Mouse (Mus musculus) forebrain, embryonic 14.5 days (tissue): ENCODE results near the gene Slc30a5. TPM values are rescaled to one million over a fixed set of nuclear protein-coding genes. Genes with fewer than 3 reads are reported as not detected.
A peak's percentile ranks its signal among the peaks of the same experiment; 100 is the strongest.

Source experiments
- ATAC-seq: fragments of 200-750 bp; cut with Nextera tagmentation; 2 replicates; pipeline ENCODE4 v1.8.0; 2017; ENCODE audit warnings: mild to moderate bottlenecking, moderate library complexity
- DNase-seq: peaks from one replicate; pipeline ENCODE4 v3.0.0-alpha.2; 2015; ENCODE audit warnings: low spot score
- H3K27ac ChIP-seq: fragments of 300-500 bp; sonication (generic); 2 replicates; pipeline ENCODE4 v1.5.1; 2014; ENCODE audit warnings: low read depth, mild to moderate bottlenecking, control low read depth, low read length, moderate library complexity
- H3K27me3 ChIP-seq: fragments of 300-500 bp; sonication (generic); replicated peaks from 2 replicates; pipeline ENCODE4 v1.6.1; 2014; ENCODE audit warnings: low read length, control low read depth, mixed read lengths; ENCODE audit not compliant: control insufficient read depth, insufficient read depth
- H3K36me3 ChIP-seq: fragments of 300-500 bp; sonication (generic); 2 replicates; pipeline ENCODE4 v1.6.1; 2014; ENCODE audit warnings: low read length, control low read depth; ENCODE audit not compliant: control insufficient read depth, insufficient read depth
- H3K4me1 ChIP-seq: fragments of 300-500 bp; sonication (generic); 2 replicates; pipeline ENCODE4 v1.6.1; 2014; ENCODE audit warnings: antibody characterized with exemption, low read length, control low read depth; ENCODE audit not compliant: control insufficient read depth, insufficient read depth
- H3K4me2 ChIP-seq: fragments of 300-500 bp; sonication (generic); 2 replicates; pipeline ENCODE4 v1.6.1; 2014; ENCODE audit warnings: mild to moderate bottlenecking, control low read depth, low read length
- H3K4me3 ChIP-seq: fragments of 300-500 bp; sonication (generic); 2 replicates; pipeline ENCODE4 v1.5.1; 2014; ENCODE audit warnings: low read depth, low read length, control low read depth
- H3K9ac ChIP-seq: fragments of 300-500 bp; sonication (generic); 2 replicates; pipeline ENCODE4 v1.6.1; 2014; ENCODE audit warnings: mild to moderate bottlenecking, low read length, control low read depth, moderate library complexity
- H3K9me3 ChIP-seq: fragments of 300-500 bp; sonication (generic); replicated peaks from 2 replicates; pipeline ENCODE4 v1.6.1; 2016; ENCODE audit warnings: low read length, control low read depth, mixed read lengths; ENCODE audit not compliant: control insufficient read depth
- WGBS: fragments of 180-500 bp; shearing (Covaris S2); extraction: QIAGEN DNeasy Blood & Tissue Kit; methylation state at CpG from one replicate; pipeline ENCODE4 v1.1.7; 2014; 5-methylcytosine and 5-hydroxymethylcytosine counted together
- polyA plus RNA-seq: library from polyadenylated mRNA; unstranded; fragments of >200 nt; fragmentation: Nextera tagmentation; extraction: Ambion mirVana; gene quantifications from 2 replicates; pipeline ENCODE4 v1.2.1, GENCODE M21; 2014

Gene Slc30a5
- polyA plus RNA-seq, 1 experiment from 2014 or later = 35.8 TPM

DNA sequence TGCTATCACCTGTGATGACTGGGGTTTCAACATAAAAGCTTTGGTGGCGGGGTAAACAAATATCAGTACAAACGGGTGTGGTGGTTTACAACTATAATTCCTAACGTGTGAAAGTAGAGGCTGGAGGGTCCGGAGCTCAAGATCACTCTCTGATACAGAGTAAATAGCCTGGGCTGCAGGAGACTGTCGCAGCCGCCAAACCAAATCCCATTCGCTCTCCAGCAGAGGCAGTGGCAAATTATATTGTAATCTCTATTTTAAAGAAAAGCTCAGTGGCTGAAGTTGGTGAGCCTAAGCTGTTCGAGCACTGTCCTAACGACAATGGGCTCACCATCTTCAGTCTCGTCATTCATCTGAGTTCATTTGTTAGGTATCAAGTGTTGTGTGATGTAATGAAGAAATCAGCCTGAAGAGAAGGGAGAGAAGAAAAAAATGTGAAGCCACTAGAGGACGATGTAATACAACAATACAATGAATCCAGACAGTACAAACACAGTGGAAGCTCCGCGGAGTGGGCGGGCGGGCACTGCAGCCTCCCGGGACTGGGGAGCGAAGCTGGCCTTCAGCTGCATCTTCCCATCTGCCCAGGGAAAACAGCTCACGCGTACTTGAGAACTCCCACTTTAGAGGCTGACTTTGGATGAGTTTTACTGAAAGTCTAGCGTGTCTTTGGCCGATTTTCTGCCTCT, 13.8 kb upstream of the Slc30a5 start:
- Histone ChIP-seq H3K4me1 (no peaks in the 10 kb centered on the region), H3K36me3 (no peaks in the 10 kb centered on the region), H3K4me2 (peak overlapping the region; percentile 18; the same call in 1 of the 2 replicates), H3K9me3 (no peaks in the 10 kb centered on the region), H3K27me3 (no peaks in the 10 kb centered on the region), H3K9ac (no peak overlapping the region), H3K4me3 (no peak overlapping the region), H3K27ac (no peak overlapping the region)
- DNase-seq = peak; percentile 49
- peak; percentile 72; the same call in 1 of the 2 replicates for ATAC-seq
- 46% methylated on average over 21 of the region's 21 CpGs for WGBS

DNA sequence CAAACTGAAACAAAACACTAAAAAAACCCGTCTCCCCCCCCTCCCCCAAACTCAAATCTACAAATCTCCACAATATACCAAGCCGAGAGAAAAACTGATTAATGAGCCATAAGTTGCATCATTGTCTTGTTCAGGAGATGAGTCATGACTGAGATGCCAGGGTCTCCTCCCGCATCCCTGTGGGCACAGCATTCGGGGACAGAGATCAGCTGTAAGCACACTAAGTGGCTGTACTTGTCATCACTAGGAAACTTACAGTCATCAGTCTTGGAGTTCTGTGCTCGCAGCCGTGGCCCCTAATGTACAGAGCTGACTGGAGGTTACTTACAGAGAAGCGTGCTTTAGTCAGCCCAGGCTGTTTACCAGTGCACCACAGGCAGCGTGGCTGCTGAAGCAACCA, 13.0 kb upstream of the Slc30a5 start:
- H3K27me3 ChIP-seq = no peaks in the 10 kb centered on the region
- H3K4me2 ChIP-seq = no peak overlapping the region
- no peak overlapping the region for H3K9ac ChIP-seq
- no peaks in the 10 kb centered on the region for H3K4me1 ChIP-seq
- no peaks in the 10 kb centered on the region for H3K9me3 ChIP-seq
- H3K4me3 ChIP-seq = no peak overlapping the region
- ATAC-seq = no peak
- H3K27ac ChIP-seq = no peak overlapping the region
- no peaks in the 10 kb centered on the region for H3K36me3 ChIP-seq
- WGBS = 86% methylated on average over 8 of the region's 8 CpGs
- no peak for DNase-seq

DNA sequence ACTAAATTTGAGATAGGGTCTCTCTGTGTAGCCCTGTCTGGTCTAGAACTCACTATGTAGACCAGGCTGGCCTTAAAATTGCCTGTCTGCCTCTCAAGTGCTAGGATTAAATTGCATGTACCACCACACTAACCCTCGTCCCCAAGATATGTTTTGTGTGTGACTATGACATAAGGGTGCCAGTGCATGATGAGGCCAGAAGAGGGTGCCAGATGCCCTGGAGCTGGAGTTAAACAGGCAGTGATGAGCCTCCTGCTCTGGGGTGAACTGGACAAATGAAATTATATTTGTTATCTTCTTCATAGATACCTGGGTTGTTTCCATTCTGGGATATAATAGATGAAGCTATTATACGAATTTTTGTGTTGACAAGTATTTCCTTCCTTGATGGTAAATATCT, 10.7 kb upstream of the Slc30a5 start:
- no peaks in the 10 kb centered on the region for H3K9me3 ChIP-seq
- DNase-seq = peak; percentile 18
- H3K27ac ChIP-seq = no peak overlapping the region
- H3K4me2 ChIP-seq = no peak overlapping the region
- H3K36me3 ChIP-seq = no peaks in the 10 kb centered on the region
- no peak overlapping the region for H3K9ac ChIP-seq
- no peaks in the 10 kb centered on the region for H3K27me3 ChIP-seq
- H3K4me3 ChIP-seq = no peak overlapping the region
- ATAC-seq = no peak
- no peaks in the 10 kb centered on the region for H3K4me1 ChIP-seq
- 70% methylated on average over 2 of the region's 2 CpGs for WGBS

- H3K27me3 ChIP-seq = no peaks in the 10 kb centered on the region
- no peak overlapping the region for H3K27ac ChIP-seq
- DNase-seq (no peak), ATAC-seq (no peak)
- no peaks in the 10 kb centered on the region for H3K4me1 ChIP-seq
- no peak overlapping the region for H3K9ac ChIP-seq
- H3K4me3 ChIP-seq = no peak overlapping the region
- 75% methylated on average over 7 of the region's 7 CpGs for WGBS
- no peaks in the 10 kb centered on the region for H3K36me3 ChIP-seq
- no peaks in the 10 kb centered on the region for H3K9me3 ChIP-seq
- no peak overlapping the region for H3K4me2 ChIP-seq
Observed at GRCm38 (mm10) chr13:100843016-100843725, 9.9 kb upstream of the Slc30a5 start.

DNA sequence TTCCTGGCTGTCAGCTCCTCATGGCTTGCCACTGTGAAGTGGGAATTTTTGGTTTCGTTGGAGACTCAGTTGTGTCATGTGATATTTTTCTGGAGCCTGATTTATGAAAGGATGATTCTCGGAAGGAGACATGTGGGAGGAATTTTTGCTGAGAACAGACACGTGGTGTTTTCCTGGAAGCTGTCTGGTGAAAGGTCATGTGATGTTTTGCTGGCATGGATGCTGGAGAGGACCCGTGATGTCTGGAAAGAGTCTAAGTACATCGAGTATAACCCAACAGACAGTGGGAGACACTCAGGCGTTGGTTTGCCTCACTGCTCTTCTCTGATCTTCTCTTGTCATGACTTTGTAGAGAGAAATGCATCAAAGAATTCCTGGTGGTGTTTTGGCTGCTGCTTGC, 8.5 kb upstream of the Slc30a5 start:
- Histone ChIP-seq H3K4me2 (no peak overlapping the region), H3K4me1 (no peaks in the 10 kb centered on the region), H3K27me3 (no peaks in the 10 kb centered on the region), H3K27ac (no peak overlapping the region), H3K36me3 (no peaks in the 10 kb centered on the region), H3K9me3 (no peaks in the 10 kb centered on the region), H3K4me3 (no peak overlapping the region), H3K9ac (no peak overlapping the region)
- WGBS = 81% methylated on average over 6 of the region's 6 CpGs
- DNase-seq (no peak), ATAC-seq (no peak)

GRCm38 (mm10) chr13:100834777-100835176, 1.6 kb upstream of the Slc30a5 start:
- no peak overlapping the region for H3K4me3 ChIP-seq
- H3K4me2 ChIP-seq = no peak overlapping the region
- ATAC-seq (no peak), DNase-seq (no peak)
- no peaks in the 10 kb centered on the region for H3K36me3 ChIP-seq
- H3K4me1 ChIP-seq = peaks cover 14% of the 10 kb centered on the region
- no peaks in the 10 kb centered on the region for H3K27me3 ChIP-seq
- H3K9ac ChIP-seq = no peak overlapping the region
- H3K9me3 ChIP-seq = no peaks in the 10 kb centered on the region
- H3K27ac ChIP-seq = no peak overlapping the region

- Histone ChIP-seq H3K27me3 (no peaks in the 10 kb centered on the region), H3K9me3 (no peaks in the 10 kb centered on the region), H3K36me3 (no peaks in the 10 kb centered on the region), H3K4me1 (peaks cover 14% of the 10 kb centered on the region), H3K27ac (no peak overlapping the region), H3K9ac (no peak overlapping the region), H3K4me2 (peak overlapping the region; percentile 81), H3K4me3 (peak overlapping the region; percentile 94; the same call in 1 of the 2 replicates)
- 58% methylated on average over 6 of the region's 6 CpGs for WGBS
- DNase-seq (no peak), ATAC-seq (no peak)
Observed at GRCm38 (mm10) chr13:100833640-100834002, 394 bp upstream of the Slc30a5 start.

- Histone ChIP-seq H3K4me1 (peaks cover 14% of the 10 kb centered on the region), H3K27me3 (no peaks in the 10 kb centered on the region), H3K4me3 (peak overlapping the region; percentile 94), H3K27ac (no peak overlapping the region), H3K9ac (peak overlapping the region; percentile 94), H3K36me3 (peaks cover 9% of the 10 kb centered on the region; the same call in 1 of the 2 replicates), H3K9me3 (no peaks in the 10 kb centered on the region), H3K4me2 (peak overlapping the region; percentile 81)
- DNase-seq = no peak
- WGBS = 8% methylated on average over 8 of the region's 8 CpGs
- ATAC-seq = no peak
Observed at GRCm38 (mm10) chr13:100832188-100832587, 1.0 kb downstream of the Slc30a5 start.

DNA sequence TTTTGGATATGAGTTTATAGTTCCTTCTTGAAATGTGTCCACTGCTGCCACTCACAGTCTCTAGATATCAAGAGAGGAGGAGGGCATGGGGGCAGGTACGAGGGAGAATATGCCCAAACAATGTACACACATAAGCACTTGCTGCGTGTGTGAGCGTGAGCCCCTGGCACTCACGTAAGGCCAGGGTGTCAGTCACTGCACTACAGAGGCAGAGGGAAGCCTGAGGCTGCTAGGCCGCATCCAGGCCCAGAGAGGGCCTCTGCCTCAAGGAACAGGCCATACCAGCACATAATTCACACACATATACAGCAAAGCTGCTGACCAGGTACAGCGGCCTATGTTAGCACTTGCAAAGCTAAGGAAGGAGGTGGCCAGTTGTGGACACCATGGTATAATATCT, 2.1 kb downstream of the Slc30a5 start:
- Histone ChIP-seq H3K27ac (no peak overlapping the region), H3K4me2 (no peak overlapping the region), H3K9me3 (no peaks in the 10 kb centered on the region), H3K4me1 (peaks cover 14% of the 10 kb centered on the region), H3K4me3 (no peak overlapping the region), H3K27me3 (no peaks in the 10 kb centered on the region), H3K9ac (peak overlapping the region; percentile 21; the same call in 1 of the 2 replicates), H3K36me3 (peaks cover 15% of the 10 kb centered on the region)
- DNase-seq (no peak), ATAC-seq (no peak)
- WGBS = 85% methylated on average over 6 of the region's 6 CpGs
